Mouse (Mus musculus) limb, embryonic 12.5 days (tissue): ENCODE results near the gene Klhl32. TPM values are rescaled to one million over a fixed set of nuclear protein-coding genes. Genes with fewer than 3 reads are reported as not detected.

Source experiments
- ATAC-seq: fragments of 200-750 bp; cut with Nextera tagmentation; 2 replicates; pipeline ENCODE4 v1.8.0; 2017; ENCODE audit warnings: low read depth, moderate TSS enrichment; ENCODE audit not compliant: insufficient number of reproducible peaks, insufficient read depth, low FRiP score, low TSS enrichment
- H3K27ac ChIP-seq: fragments of 300-500 bp; sonication (generic); 2 replicates; pipeline ENCODE4 v1.5.1; 2016; ENCODE audit warnings: mild to moderate bottlenecking, moderate library complexity
- H3K27me3 ChIP-seq: fragments of 300-500 bp; sonication (generic); 2 replicates; pipeline ENCODE4 v1.6.1; 2016; ENCODE audit warnings: mild to moderate bottlenecking, moderate library complexity
- H3K36me3 ChIP-seq: fragments of 300-500 bp; sonication (generic); 2 replicates; pipeline ENCODE4 v1.6.1; 2016; ENCODE audit warnings: mild to moderate bottlenecking, moderate library complexity
- H3K4me1 ChIP-seq: fragments of 300-500 bp; sonication (generic); replicated peaks from 2 replicates; pipeline ENCODE4 v1.6.1; 2016
- H3K4me2 ChIP-seq: fragments of 300-500 bp; sonication (generic); 2 replicates; pipeline ENCODE4 v1.6.1; 2016; ENCODE audit warnings: mild to moderate bottlenecking, moderate library complexity
- H3K4me3 ChIP-seq: fragments of 300-500 bp; sonication (generic); replicated peaks from 2 replicates; pipeline ENCODE4 v1.5.1; 2016; ENCODE audit warnings: mild to moderate bottlenecking
- H3K9ac ChIP-seq: fragments of 300-500 bp; sonication (generic); replicated peaks from 2 replicates; pipeline ENCODE4 v1.6.1; 2016; ENCODE audit warnings: mild to moderate bottlenecking, moderate library complexity
- H3K9me3 ChIP-seq: fragments of 300-500 bp; sonication (generic); 2 replicates; pipeline ENCODE4 v1.6.1; 2016; ENCODE audit warnings: mild to moderate bottlenecking, moderate library complexity
- WGBS: fragments of 180-500 bp; shearing (Covaris S2); methylation state at CpG from one replicate; pipeline ENCODE4 v1.1.7; 2016; 5-methylcytosine and 5-hydroxymethylcytosine counted together
- polyA plus RNA-seq: library from polyadenylated mRNA; unstranded; fragments of >200 nt; fragmentation: Nextera tagmentation; extraction: Ambion mirVana; gene quantifications from 2 replicates; pipeline ENCODE4 v1.2.1, GENCODE M21; 2016

Gene Klhl32
- polyA plus RNA-seq, 1 experiment from 2014 or later = 7.3 TPM

- Histone ChIP-seq H3K4me3 (no peak overlapping the region), H3K27me3 (no peaks in the 10 kb centered on the region), H3K4me2 (no peak overlapping the region), H3K9me3 (no peaks in the 10 kb centered on the region), H3K4me1 (peaks cover 16% of the 10 kb centered on the region; the same call in 1 of the 2 replicates), H3K27ac (no peak overlapping the region), H3K36me3 (no peaks in the 10 kb centered on the region), H3K9ac (no peak overlapping the region)
- 88% methylated on average over 2 of the region's 2 CpGs for WGBS
- no peak for ATAC-seq
Measured at GRCm38 (mm10) chr4:24847406-24847805, 3.5 kb downstream of the Klhl32 start.

GRCm38 (mm10) chr4:24845546-24845945, 5.4 kb downstream of the Klhl32 start:
- 92% methylated on average over 5 of the region's 5 CpGs for WGBS
- Histone ChIP-seq H3K27ac (no peak overlapping the region), H3K4me2 (no peak overlapping the region), H3K27me3 (no peaks in the 10 kb centered on the region), H3K9me3 (no peaks in the 10 kb centered on the region), H3K4me1 (peaks cover 19% of the 10 kb centered on the region; the same call in 1 of the 2 replicates), H3K36me3 (no peaks in the 10 kb centered on the region), H3K9ac (no peak overlapping the region), H3K4me3 (no peak overlapping the region)
- no peak for ATAC-seq

GRCm38 (mm10) chr4:24838567-24838966, 12.4 kb downstream of the Klhl32 start:
- Histone ChIP-seq H3K27me3 (no peaks in the 10 kb centered on the region), H3K9me3 (no peaks in the 10 kb centered on the region), H3K4me3 (no peak overlapping the region), H3K36me3 (no peaks in the 10 kb centered on the region), H3K4me2 (no peak overlapping the region), H3K9ac (no peak overlapping the region), H3K4me1 (peaks cover 27% of the 10 kb centered on the region; the same call in 1 of the 2 replicates), H3K27ac (no peak overlapping the region)
- WGBS = 11% methylated on average over 6 of the region's 6 CpGs
- ATAC-seq = peak; percentile 72; the same call in 1 of the 2 replicates

- Histone ChIP-seq H3K27ac (no peak overlapping the region), H3K4me1 (peaks cover 21% of the 10 kb centered on the region; the same call in 1 of the 2 replicates), H3K27me3 (no peaks in the 10 kb centered on the region), H3K9ac (no peak overlapping the region), H3K4me2 (no peak overlapping the region), H3K4me3 (no peak overlapping the region), H3K36me3 (no peaks in the 10 kb centered on the region), H3K9me3 (no peaks in the 10 kb centered on the region)
- WGBS = 44% methylated on average over 7 of the region's 7 CpGs
- ATAC-seq = no peak
Measured at GRCm38 (mm10) chr4:24835555-24835954, 15.4 kb downstream of the Klhl32 start.

GRCm38 (mm10) chr4:24808316-24808715, 42.6 kb downstream of the Klhl32 start:
- no peaks in the 10 kb centered on the region for H3K4me1 ChIP-seq
- no peaks in the 10 kb centered on the region for H3K36me3 ChIP-seq
- H3K4me3 ChIP-seq = no peak overlapping the region
- no peak overlapping the region for H3K4me2 ChIP-seq
- H3K27me3 ChIP-seq = no peaks in the 10 kb centered on the region
- H3K27ac ChIP-seq = no peak overlapping the region
- no peak for ATAC-seq
- no peaks in the 10 kb centered on the region for H3K9me3 ChIP-seq
- WGBS = 88% methylated on average over 1 of the region's 1 CpGs
- no peak overlapping the region for H3K9ac ChIP-seq

GRCm38 (mm10) chr4:24801881-24802280, 49.0 kb downstream of the Klhl32 start:
- ATAC-seq = no peak
- Histone ChIP-seq H3K27ac (no peak overlapping the region), H3K4me2 (no peak overlapping the region), H3K36me3 (no peaks in the 10 kb centered on the region), H3K9ac (no peak overlapping the region), H3K4me1 (peaks cover 16% of the 10 kb centered on the region), H3K9me3 (no peaks in the 10 kb centered on the region), H3K4me3 (no peak overlapping the region), H3K27me3 (no peaks in the 10 kb centered on the region)
- WGBS = 28% methylated on average over 1 of the region's 1 CpGs

- Histone ChIP-seq H3K4me3 (no peak overlapping the region), H3K4me2 (no peak overlapping the region), H3K36me3 (no peaks in the 10 kb centered on the region), H3K4me1 (peaks cover 16% of the 10 kb centered on the region), H3K9ac (no peak overlapping the region), H3K27ac (no peak overlapping the region), H3K27me3 (no peaks in the 10 kb centered on the region), H3K9me3 (no peaks in the 10 kb centered on the region)
- WGBS = 52% methylated on average over 2 of the region's 2 CpGs
- ATAC-seq = no peak
Measured at GRCm38 (mm10) chr4:24801343-24801742, 49.6 kb downstream of the Klhl32 start.

- no peak overlapping the region for H3K4me3 ChIP-seq
- H3K9me3 ChIP-seq = no peaks in the 10 kb centered on the region
- no peaks in the 10 kb centered on the region for H3K27me3 ChIP-seq
- H3K4me1 ChIP-seq = peaks cover 16% of the 10 kb centered on the region
- H3K4me2 ChIP-seq = no peak overlapping the region
- H3K9ac ChIP-seq = no peak overlapping the region
- ATAC-seq = no peak
- 89% methylated on average over 9 of the region's 9 CpGs for WGBS
- H3K36me3 ChIP-seq = no peaks in the 10 kb centered on the region
- H3K27ac ChIP-seq = no peak overlapping the region
Measured at GRCm38 (mm10) chr4:24800345-24800936, 50.5 kb downstream of the Klhl32 start.

GRCm38 (mm10) chr4:24799037-24799436, 51.9 kb downstream of the Klhl32 start:
- 84% methylated on average over 6 of the region's 6 CpGs for WGBS
- Histone ChIP-seq H3K4me2 (no peak overlapping the region), H3K27me3 (no peaks in the 10 kb centered on the region), H3K27ac (no peak overlapping the region), H3K4me1 (peaks cover 16% of the 10 kb centered on the region), H3K36me3 (no peaks in the 10 kb centered on the region), H3K9ac (no peak overlapping the region), H3K9me3 (no peaks in the 10 kb centered on the region), H3K4me3 (no peak overlapping the region)
- no peak for ATAC-seq

GRCm38 (mm10) chr4:24797868-24798267, 53.1 kb downstream of the Klhl32 start:
- no peak overlapping the region for H3K4me3 ChIP-seq
- WGBS = 11% methylated on average over 3 of the region's 3 CpGs
- ATAC-seq = no peak
- no peaks in the 10 kb centered on the region for H3K9me3 ChIP-seq
- peaks cover 16% of the 10 kb centered on the region for H3K4me1 ChIP-seq
- no peaks in the 10 kb centered on the region for H3K36me3 ChIP-seq
- no peak overlapping the region for H3K4me2 ChIP-seq
- H3K9ac ChIP-seq = peak overlapping the region; percentile 31; the same call in 1 of the 2 replicates
- H3K27ac ChIP-seq = peak overlapping the region; percentile 70; the same call in 1 of the 2 replicates
- no peaks in the 10 kb centered on the region for H3K27me3 ChIP-seq

- Histone ChIP-seq H3K4me3 (no peak overlapping the region), H3K36me3 (no peaks in the 10 kb centered on the region), H3K9ac (no peak overlapping the region), H3K27ac (peak overlapping the region; percentile 62), H3K4me2 (no peak overlapping the region), H3K9me3 (no peaks in the 10 kb centered on the region), H3K27me3 (no peaks in the 10 kb centered on the region), H3K4me1 (peaks cover 16% of the 10 kb centered on the region)
- ATAC-seq = no peak
- 88% methylated on average over 5 of the region's 5 CpGs for WGBS
Measured at GRCm38 (mm10) chr4:24797280-24797679, 53.6 kb downstream of the Klhl32 start.

- WGBS = 67% methylated on average over 1 of the region's 1 CpGs
- H3K27me3 ChIP-seq = no peaks in the 10 kb centered on the region
- H3K27ac ChIP-seq = no peak overlapping the region
- no peaks in the 10 kb centered on the region for H3K9me3 ChIP-seq
- ATAC-seq = no peak
- H3K4me3 ChIP-seq = no peak overlapping the region
- peaks cover 16% of the 10 kb centered on the region for H3K4me1 ChIP-seq
- H3K9ac ChIP-seq = no peak overlapping the region
- no peak overlapping the region for H3K4me2 ChIP-seq
- H3K36me3 ChIP-seq = no peaks in the 10 kb centered on the region
Measured at GRCm38 (mm10) chr4:24796229-24796628, 54.7 kb downstream of the Klhl32 start.
